Mouse (Mus musculus) frontal cortex, adult 2 months (tissue): Measurements from ENCODE around the gene Sf1. TPM values are rescaled to one million over a fixed set of nuclear protein-coding genes. Genes with fewer than 3 reads are reported as not detected.

ENCODE experiments used
- DNase-seq, 2 experiments: peaks; one replicate each; pipeline ENCODE4 v3.0.0; 2022; ENCODE audit warnings: low spot score in 1 of 2; ENCODE audit errors: extremely low spot score in 1 of 2
- polyA plus RNA-seq: library from polyadenylated mRNA; depleted of rRNA; stranded (reverse); fragments of >200 nt; gene quantifications from 2 replicates; pipeline ENCODE4 v1.2.3, GENCODE M21; 2012

The Sf1 gene
- polyA plus RNA-seq, 1 experiment: 186 TPM

- DNase-seq: no peak
Measured at GRCm38 (mm10) chr19:6396237-6396636, 32.7 kb downstream of the Sf1 start.

GRCm38 (mm10) chr19:6397582-6398249 is 34.2 kb downstream of the Sf1 start:
- DNase-seq: no peak

GRCm38 (mm10) chr19:6398447-6399284 is 35.2 kb downstream of the Sf1 start:
- DNase-seq: no peak

GRCm38 (mm10) chr19:6399285-6400095 is 36.0 kb downstream of the Sf1 start, which contains the start of gene Rasgrp2:
Gene Rasgrp2, plus strand, starts transcription at chr19:6399340.
- DNase-seq: no peak

- DNase-seq: no peak
Measured at GRCm38 (mm10) chr19:6400096-6401086, 36.9 kb downstream of the Sf1 start.

GRCm38 (mm10) chr19:6401131-6401815 is 37.8 kb downstream of the Sf1 start:
- DNase-seq: peak in 1 of 2 experiments; percentile 74

- no peak for DNase-seq
Measured at GRCm38 (mm10) chr19:6401951-6402350, 38.5 kb downstream of the Sf1 start.

GRCm38 (mm10) chr19:6403869-6404268 is 40.4 kb downstream of the Sf1 start:
- no peak for DNase-seq

- DNase-seq: no peak
Measured at GRCm38 (mm10) chr19:6405433-6405832, 41.9 kb downstream of the Sf1 start.

- no peak for DNase-seq
Measured at GRCm38 (mm10) chr19:6407109-6407508, 43.6 kb downstream of the Sf1 start.

GRCm38 (mm10) chr19:6407816-6408510 is 44.5 kb downstream of the Sf1 start:
- DNase-seq: no peak

GRCm38 (mm10) chr19:6408749-6409148 is 45.3 kb downstream of the Sf1 start:
- no peak for DNase-seq

- no peak for DNase-seq
Measured at GRCm38 (mm10) chr19:6409176-6409575, 45.7 kb downstream of the Sf1 start.

GRCm38 (mm10) chr19:6409936-6410335 is 46.4 kb downstream of the Sf1 start:
- DNase-seq: no peak

- no peak for DNase-seq
Measured at GRCm38 (mm10) chr19:6412798-6413197, 49.3 kb downstream of the Sf1 start.

GRCm38 (mm10) chr19:6415454-6415853 is 52.0 kb downstream of the Sf1 start:
- DNase-seq: no peak

- no peak for DNase-seq
Measured at GRCm38 (mm10) chr19:6416124-6416770, 52.8 kb downstream of the Sf1 start.
